Mouse (Mus musculus) brain, embryonic 14.5 days (tissue): ENCODE results near the gene Ppp2r5c. TPM values are rescaled to one million over a fixed set of nuclear protein-coding genes. Genes with fewer than 3 reads are reported as not detected.
A peak's percentile ranks its signal among the peaks of the same experiment; 100 is the strongest.

Experiments
- DNase-seq: peaks from one replicate; pipeline ENCODE4 v3.0.0-alpha.2; 2011; ENCODE audit warnings: low read depth
- CTCF ChIP-seq: fragments of 200-500 bp; IDR thresholded peaks from 2 replicates; pipeline ENCODE4 v1.5.1; 2012; ENCODE audit warnings: inconsistent platforms, mild to moderate bottlenecking, moderate library complexity, borderline replicate concordance; ENCODE audit not compliant: insufficient read depth, insufficient read length; ENCODE audit errors: extremely low read depth
- POLR2A ChIP-seq: fragments of 200-500 bp; IDR thresholded peaks from 2 replicates; pipeline ENCODE4 v1.6.1; 2012; ENCODE audit warnings: mild to moderate bottlenecking, inconsistent platforms, borderline replicate concordance; ENCODE audit not compliant: poor library complexity, insufficient read depth, insufficient read length, severe bottlenecking; ENCODE audit errors: extremely low read depth
- polyA plus RNA-seq: library from polyadenylated mRNA; depleted of rRNA; stranded (reverse); fragments of >200 nt; gene quantifications from 2 replicates; pipeline ENCODE4 v1.2.3, GENCODE M21; 2012; rRNA removed

The Ppp2r5c gene
- 71.5 and 101 TPM in 2 replicates for polyA plus RNA-seq

DNA sequence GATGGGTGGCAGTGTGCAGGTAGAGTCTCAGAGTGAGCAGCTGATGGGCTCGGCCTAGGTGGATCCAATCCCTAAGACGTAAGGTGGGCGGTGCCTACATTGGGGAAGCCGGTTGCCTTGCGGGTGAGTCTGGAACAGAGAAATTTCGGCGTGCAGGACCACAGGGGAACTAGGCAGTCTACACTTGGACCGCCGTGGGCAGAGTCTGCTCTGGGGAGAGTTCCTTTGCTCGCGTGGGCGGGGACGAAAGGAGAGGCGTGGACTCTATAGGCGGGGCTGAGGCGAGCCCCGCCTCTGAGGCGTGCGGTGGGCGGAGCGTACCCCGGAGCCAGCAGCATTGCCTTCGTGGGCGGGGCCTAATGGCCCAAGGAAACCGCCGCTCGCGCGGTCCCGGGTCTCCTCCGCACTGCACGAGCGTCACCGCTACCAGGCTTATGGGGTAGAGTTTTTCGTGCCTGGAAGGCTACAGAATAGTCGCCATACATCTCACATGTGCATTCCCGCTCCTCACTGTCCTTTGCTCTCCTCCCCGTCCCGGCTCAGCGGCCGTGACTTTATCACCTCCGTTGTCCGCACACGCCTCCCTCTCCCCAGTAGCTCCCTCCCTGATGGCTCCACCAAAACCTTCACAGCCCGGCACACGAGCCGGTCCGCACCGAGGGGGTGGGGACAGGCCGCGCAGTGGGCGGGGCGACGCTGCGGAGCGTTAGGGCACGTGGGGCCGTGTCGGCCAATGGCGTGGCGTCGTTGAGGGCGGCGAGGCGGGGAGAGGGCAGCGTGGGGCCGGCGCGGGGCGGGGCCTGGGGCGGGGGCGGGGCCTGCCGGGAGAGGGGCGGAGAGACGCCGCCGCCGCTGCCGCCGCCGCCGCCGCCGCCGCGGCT is at the start of gene Ppp2r5c:
TSS of gene Ppp2r5c (plus strand) at position 831 of the 881 bp plus-strand sequence.
- peak; percentile 96 for DNase-seq
- TF ChIP-seq POLR2A (0 out of 2 replicates have a peak, but pooled peaks have one; percentile 22), CTCF (no peak)

DNA sequence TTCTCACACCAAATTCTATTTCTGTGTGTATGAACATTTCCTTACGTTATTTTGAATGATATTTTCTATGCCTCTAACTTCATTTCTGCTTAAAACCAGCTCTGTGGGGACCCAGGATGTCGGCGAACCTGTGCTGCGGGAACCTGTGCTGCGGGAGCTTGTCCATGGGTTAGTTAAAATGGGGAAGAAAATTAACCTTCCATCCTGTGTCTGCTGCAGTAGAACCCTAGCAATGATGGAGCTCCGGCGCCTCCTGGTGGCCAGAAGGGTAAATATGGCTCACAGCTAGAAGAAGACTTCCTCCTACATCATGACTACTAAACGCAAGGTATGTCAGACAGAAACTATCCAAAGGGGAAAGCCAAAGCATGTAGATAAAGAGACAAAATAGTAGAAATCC is 48.6 kb upstream of the Ppp2r5c start:
- TF ChIP-seq POLR2A (no peak), CTCF (peak; percentile 88)
- DNase-seq, result peak; percentile 91

DNA sequence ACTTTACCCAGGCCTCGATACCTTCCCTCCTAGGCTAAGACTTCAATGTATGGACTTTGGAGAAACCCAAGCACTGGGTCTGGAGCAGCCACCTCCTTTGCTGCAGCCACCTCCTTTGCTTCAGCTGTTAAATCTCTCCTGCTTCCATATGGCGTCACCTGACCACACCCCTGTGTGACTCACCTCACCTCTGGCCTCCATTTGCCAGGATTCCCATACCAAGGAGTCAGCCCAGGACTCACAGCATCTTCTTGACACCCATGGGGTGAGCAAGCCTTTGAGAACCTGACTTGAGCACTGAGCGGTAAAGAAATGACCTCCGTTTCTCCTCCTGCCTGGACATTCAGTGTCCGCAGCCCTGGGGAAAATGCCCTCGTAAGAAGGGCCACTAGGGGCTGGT is 47.8 kb upstream of the Ppp2r5c start:
- DNase-seq, result no peak
- no peak for TF ChIP-seq CTCF
- no peak for TF ChIP-seq POLR2A

DNA sequence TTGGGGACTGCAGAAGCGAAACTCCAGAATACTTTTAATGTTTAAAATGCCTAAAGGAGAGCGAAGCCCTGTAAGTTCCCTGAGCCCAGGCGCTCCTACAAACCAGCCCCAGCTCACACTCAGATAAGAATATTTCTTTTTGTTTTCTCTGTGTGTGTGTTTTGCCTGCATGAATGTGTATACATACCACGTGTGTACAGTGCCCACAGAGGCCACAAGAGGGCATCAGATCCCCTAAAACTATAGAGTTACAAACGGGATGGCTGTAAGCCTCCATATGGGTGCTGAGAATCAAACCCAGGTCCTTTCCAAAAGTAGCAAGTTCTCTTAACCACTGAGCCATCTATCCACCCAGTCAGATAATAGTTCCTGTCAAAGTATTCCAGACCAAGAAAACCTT is 46.0 kb upstream of the Ppp2r5c start:
- no peak for DNase-seq
- TF ChIP-seq POLR2A (no peak), CTCF (no peak)

DNA sequence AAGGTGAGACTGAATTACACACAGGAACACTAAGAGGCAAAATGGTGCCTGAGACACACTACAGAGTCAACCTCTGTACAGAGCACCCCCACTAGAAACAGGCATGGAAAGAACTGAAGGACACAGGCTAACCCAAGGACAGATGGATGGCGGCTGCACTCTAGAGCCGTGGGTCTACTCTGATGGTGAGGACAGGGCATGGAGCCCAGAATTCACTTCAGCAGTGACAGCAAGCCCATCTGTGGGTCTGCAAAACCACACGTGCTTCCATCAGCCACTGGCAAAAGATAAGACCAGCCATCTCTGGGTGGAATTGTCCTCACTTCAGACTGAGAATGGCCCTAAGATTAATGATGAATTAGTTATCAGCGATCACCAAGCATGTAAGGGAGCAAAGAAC is 45.0 kb upstream of the Ppp2r5c start:
- TF ChIP-seq POLR2A, result no peak
- no peak for DNase-seq

DNA sequence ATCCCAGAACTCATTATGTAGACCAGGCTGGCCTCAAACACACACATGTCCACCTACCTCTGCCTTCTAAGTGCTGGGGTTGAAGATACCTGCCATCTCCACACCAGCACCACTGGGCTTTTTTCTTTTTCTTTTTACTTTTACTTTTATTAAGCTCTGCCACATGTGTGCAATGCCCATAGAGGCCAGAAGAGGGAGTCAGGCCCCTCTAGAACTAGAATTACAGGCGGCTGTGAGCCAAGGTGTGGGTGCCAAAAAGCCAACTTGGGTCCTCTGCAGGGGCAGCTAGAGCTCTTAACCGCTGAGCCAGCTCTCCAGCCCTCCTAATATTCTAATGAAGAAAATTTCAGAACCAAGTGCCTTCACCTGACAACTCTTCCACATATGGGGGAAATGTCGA is 30.7 kb upstream of the Ppp2r5c start:
- DNase-seq, result no peak
- no peak for TF ChIP-seq POLR2A
- TF ChIP-seq CTCF, result peak; percentile 29; the same call in 1 of the 2 replicates

DNA sequence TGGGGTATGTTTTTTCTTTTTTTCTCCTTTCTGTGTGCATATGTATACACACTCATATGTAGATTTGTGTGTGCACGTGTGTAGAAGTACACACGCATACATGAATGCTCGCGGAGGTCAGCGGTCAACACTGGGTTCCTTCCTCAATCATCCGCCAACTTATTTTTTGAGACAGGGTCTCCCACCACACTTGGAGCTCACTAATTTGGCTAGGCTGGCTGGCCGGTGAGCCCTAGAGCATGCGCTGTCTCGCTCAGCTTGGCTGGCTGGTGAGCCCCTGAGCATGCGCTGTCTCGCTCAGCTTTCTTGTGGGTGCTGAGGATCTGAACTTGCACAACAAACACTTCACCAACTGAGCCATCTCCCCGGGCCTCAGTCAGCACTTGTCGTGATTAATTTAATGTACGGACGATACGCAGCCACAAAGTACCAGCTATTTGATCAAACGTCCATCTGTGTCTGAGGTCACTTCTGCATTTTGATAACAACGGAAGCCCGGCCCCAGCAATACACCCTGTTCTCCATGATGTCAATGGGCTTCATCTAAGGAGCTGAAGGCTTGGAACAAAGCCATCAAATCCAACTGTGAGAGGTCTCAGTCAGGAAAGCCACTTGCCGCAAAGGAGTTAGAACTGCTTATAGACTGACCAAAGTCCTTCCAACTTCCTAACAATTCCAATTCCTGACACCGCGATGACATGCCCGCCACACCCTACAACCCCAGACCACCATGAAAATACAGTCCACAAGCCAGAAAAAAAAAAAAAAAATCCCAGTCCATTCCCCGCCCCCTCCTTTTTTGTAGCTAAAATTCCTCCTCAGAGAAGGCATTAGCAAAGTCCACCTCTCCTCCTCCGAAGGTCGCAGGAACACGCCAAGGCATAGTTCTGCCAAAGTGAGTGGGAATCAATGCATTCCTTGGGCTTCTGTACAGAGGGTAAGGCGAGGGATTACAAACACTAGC is 29.6 kb upstream of the Ppp2r5c start:
- DNase-seq, result peak; percentile 59
- TF ChIP-seq CTCF (no peak), POLR2A (no peak)

DNA sequence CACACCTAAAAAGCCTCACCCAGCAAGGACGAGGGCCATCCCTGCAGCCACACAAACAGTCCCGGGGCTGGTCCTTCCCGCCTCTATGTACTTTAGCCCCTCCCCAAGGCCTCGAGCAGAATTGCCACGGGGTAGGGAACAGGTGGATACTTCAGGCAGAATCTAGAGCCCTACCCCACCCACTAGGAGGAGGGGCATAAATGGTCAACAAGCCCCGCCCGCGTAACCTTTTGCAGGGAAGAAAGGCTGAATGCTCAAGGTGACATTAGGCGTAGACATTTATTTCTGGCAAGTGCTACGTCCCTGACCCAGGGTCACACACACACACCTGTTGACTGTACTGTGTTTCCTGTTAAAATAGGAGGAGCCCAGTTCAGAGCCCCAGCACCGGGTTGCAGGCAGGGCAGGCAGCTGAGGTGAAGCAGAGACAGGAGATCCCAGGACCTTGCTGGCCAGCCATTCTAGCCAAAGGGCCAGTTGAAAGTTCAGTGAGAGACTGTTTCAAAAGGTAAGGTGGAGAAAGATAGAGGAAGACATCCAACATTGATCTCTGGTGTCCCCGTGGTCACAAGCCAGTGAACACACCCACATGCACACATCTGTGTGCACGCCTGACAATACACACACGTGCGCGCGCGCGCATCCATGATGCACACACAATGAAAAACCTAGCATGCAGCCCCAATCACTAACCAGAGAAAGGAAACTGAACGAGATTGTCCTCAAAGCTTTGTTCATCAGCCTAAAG is 28.8 kb upstream of the Ppp2r5c start:
- TF ChIP-seq POLR2A (no peak), CTCF (no peak)
- DNase-seq, result no peak

DNA sequence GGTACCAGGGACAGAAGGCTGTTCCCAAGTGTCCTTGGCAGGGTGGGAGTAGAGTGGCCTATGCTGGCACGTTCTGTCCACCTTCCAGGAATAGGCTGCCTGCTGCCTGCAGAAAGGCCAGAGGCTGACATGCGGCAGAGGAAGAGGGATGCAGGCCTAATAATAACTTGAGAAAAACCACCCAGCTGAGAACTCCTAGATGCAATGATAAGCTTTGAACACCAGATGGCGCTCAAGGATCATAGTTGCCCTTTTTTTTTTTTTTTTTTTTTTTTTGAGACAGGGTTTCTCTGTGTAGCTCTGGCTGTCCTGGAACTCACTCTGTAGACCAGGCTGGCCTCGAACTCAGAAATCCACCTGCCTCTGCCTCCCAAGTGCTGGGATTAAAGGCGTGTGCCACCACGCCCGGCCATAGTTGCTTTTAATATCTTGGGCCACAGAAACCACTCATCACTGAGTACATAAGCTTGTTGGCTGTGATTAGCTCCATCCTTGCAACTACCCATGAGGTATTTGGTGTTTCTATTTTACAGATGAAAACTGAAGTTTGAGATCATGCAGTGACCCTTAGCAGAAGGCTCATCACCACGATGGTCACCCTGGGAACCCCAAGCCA is 28.1 kb upstream of the Ppp2r5c start:
- TF ChIP-seq POLR2A (no peak), CTCF (peak; percentile 53; the same call in 1 of the 2 replicates)
- DNase-seq, result peak; percentile 72

DNA sequence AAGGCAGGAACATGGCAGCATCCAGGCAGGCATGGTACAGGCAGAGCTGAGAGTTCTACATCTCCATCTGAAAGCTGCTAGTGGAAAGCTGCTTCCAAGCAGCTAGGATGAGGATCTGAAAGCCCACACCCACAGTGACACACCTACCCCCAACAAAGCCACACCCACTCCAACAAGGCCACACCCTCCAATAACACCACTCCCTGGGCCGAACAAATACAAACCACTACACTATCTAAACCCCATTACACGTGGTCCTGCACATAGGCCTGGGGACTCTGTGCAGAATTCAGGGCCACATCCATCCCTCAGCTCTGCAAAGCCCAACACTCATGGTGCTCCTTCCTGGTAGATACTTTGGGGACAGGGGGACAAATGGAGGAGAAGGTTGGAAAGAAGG is 27.0 kb upstream of the Ppp2r5c start:
- no peak for DNase-seq

DNA sequence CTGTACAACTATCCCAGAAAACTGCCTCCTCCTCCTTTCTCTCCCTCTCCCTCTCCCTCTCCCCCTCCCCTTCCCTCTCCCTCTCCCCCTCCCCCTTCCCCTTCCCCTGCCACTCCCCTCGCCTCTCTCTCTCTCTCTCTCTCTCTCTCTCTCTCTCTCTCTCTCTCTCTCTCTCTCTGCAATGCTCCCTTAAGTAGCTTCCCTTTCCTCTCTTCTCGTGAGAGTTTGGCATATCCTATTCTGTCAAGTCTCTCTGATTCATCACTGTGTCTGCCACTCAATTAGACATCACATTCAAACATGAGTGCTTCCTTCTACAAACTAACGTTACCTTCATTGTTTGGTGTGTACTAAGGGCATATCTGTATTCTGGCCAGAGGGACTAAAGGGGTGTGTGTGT is 25.6 kb upstream of the Ppp2r5c start:
- DNase-seq, result no peak
- TF ChIP-seq CTCF, result no peak
- no peak for TF ChIP-seq POLR2A

More for the DNA sequence above, 27.0 kb upstream of the Ppp2r5c start:
- TF ChIP-seq POLR2A (no peak), CTCF (no peak)
